Mouse (Mus musculus) cerebellum, postnatal 4 days (tissue): ENCODE results near the gene Mlycd.
A peak's percentile ranks its signal among the peaks of the same experiment; 100 is the strongest.
"Not testable (repeated sequence)": the region's sequence is repeated elsewhere in the genome, so short reads cannot be mapped to it uniquely, and the experiment has no call there.

Experiments
- DNase-seq, 2 experiments: peaks; one replicate each; pipeline ENCODE4 v3.0.0; 2022; ENCODE audit warnings: low spot score in 2 of 2, mixed read lengths in 1 of 2

The Mlycd gene

GRCm38 (mm10) chr8:119394524-119395026 is at the start of gene Mlycd:
Gene Mlycd, plus strand, starts transcription at chr8:119394878.
- peak; percentile 85 to 94 for DNase-seq

GRCm38 (mm10) chr8:119345029-119345682 is 49.5 kb upstream of the Mlycd start:
- DNase-seq = no peak

GRCm38 (mm10) chr8:119345683-119346075 is 49.0 kb upstream of the Mlycd start:
- DNase-seq = no peak

- no peak for DNase-seq
Observed at GRCm38 (mm10) chr8:119351647-119352046, 43.0 kb upstream of the Mlycd start.

GRCm38 (mm10) chr8:119352977-119353658 is 41.6 kb upstream of the Mlycd start:
- DNase-seq = no peak

- no peak for DNase-seq
Observed at GRCm38 (mm10) chr8:119353659-119354023, 41.0 kb upstream of the Mlycd start.

- not testable (repeated sequence) for DNase-seq
Observed at GRCm38 (mm10) chr8:119356631-119357030, 38.0 kb upstream of the Mlycd start.

GRCm38 (mm10) chr8:119358175-119358574 is 36.5 kb upstream of the Mlycd start:
- DNase-seq = no peak

GRCm38 (mm10) chr8:119358836-119359235 is 35.8 kb upstream of the Mlycd start:
- peak in 1 of 2 experiments; percentile 72 for DNase-seq

- DNase-seq = no peak
Observed at GRCm38 (mm10) chr8:119360686-119361295, 33.9 kb upstream of the Mlycd start.

GRCm38 (mm10) chr8:119374716-119375115 is 20.0 kb upstream of the Mlycd start:
- DNase-seq = not testable (repeated sequence)

- DNase-seq = no peak
Observed at GRCm38 (mm10) chr8:119378476-119378875, 16.2 kb upstream of the Mlycd start.

- DNase-seq = no peak
Observed at GRCm38 (mm10) chr8:119380619-119381018, 14.1 kb upstream of the Mlycd start.

- peak; percentile 63 to 78 for DNase-seq
Observed at GRCm38 (mm10) chr8:119384478-119384877, 10.2 kb upstream of the Mlycd start.

GRCm38 (mm10) chr8:119385854-119386253 is 8.8 kb upstream of the Mlycd start:
- no peak for DNase-seq

GRCm38 (mm10) chr8:119386988-119387387 is 7.7 kb upstream of the Mlycd start:
- DNase-seq = no peak

- no peak for DNase-seq
Observed at GRCm38 (mm10) chr8:119394097-119394496, 581 bp upstream of the Mlycd start.

- no peak for DNase-seq
Observed at GRCm38 (mm10) chr8:119395072-119395950, 633 bp downstream of the Mlycd start.

- DNase-seq = no peak
Observed at GRCm38 (mm10) chr8:119398558-119398957, 3.9 kb downstream of the Mlycd start.

GRCm38 (mm10) chr8:119399255-119399654 is 4.6 kb downstream of the Mlycd start:
- no peak for DNase-seq

- DNase-seq = no peak
Observed at GRCm38 (mm10) chr8:119400122-119400671, 5.5 kb downstream of the Mlycd start.
